Mouse (Mus musculus) hindbrain, embryonic 14.5 days (tissue): ENCODE results near the gene Plcb4. TPM values are rescaled to one million over a fixed set of nuclear protein-coding genes. Genes with fewer than 3 reads are reported as not detected.

Experiments used
- ATAC-seq: fragments of 200-750 bp; cut with Nextera tagmentation; 2 replicates; pipeline ENCODE4 v1.8.0; 2017; ENCODE audit warnings: moderate number of reproducible peaks, mild to moderate bottlenecking, moderate TSS enrichment, moderate library complexity; ENCODE audit not compliant: low FRiP score
- DNase-seq: peaks from one replicate; pipeline ENCODE4 v3.0.0-alpha.2; 2015; ENCODE audit warnings: low spot score
- H3K27ac ChIP-seq: fragments of 300-500 bp; sonication (generic); 2 replicates; pipeline ENCODE4 v1.5.1; 2014; ENCODE audit warnings: mild to moderate bottlenecking, moderate library complexity
- H3K27me3 ChIP-seq: fragments of 300-500 bp; sonication (generic); 2 replicates; pipeline ENCODE4 v1.6.1; 2014; ENCODE audit warnings: mild to moderate bottlenecking, low read length, mixed read lengths; ENCODE audit not compliant: control insufficient read depth, insufficient read depth
- H3K36me3 ChIP-seq: fragments of 300-500 bp; sonication (generic); replicated peaks from 2 replicates; pipeline ENCODE4 v1.6.1; 2014; ENCODE audit not compliant: control insufficient read depth, insufficient read depth
- H3K4me1 ChIP-seq: fragments of 300-500 bp; sonication (generic); replicated peaks from 2 replicates; pipeline ENCODE4 v1.6.1; 2014; ENCODE audit warnings: antibody characterized with exemption, low read length, mixed read lengths; ENCODE audit not compliant: control insufficient read depth, insufficient read depth
- H3K4me2 ChIP-seq: fragments of 300-500 bp; sonication (generic); replicated peaks from 2 replicates; pipeline ENCODE4 v1.6.1; 2014; ENCODE audit warnings: mild to moderate bottlenecking, moderate library complexity
- H3K4me3 ChIP-seq: fragments of 300-500 bp; sonication (generic); replicated peaks from 2 replicates; pipeline ENCODE4 v1.5.1; 2014; ENCODE audit warnings: mild to moderate bottlenecking, low read length
- H3K9ac ChIP-seq: fragments of 300-500 bp; sonication (generic); 2 replicates; pipeline ENCODE4 v1.6.1; 2014
- H3K9me3 ChIP-seq: fragments of 300-500 bp; sonication (generic); 2 replicates; pipeline ENCODE4 v1.6.1; 2016; ENCODE audit warnings: low read length; ENCODE audit not compliant: control insufficient read depth
- WGBS: fragments of 180-500 bp; shearing (Covaris S2); extraction: QIAGEN DNeasy Blood & Tissue Kit; methylation state at CpG from one replicate; pipeline ENCODE4 v1.1.7; 2014; 5-methylcytosine and 5-hydroxymethylcytosine counted together
- polyA plus RNA-seq: library from polyadenylated mRNA; unstranded; fragments of >200 nt; fragmentation: Nextera tagmentation; extraction: Ambion mirVana; gene quantifications from 2 replicates; pipeline ENCODE4 v1.2.1, GENCODE M21; 2014

Plcb4 gene
- polyA plus RNA-seq, 1 experiment from 2014 or later = 46.2 TPM

GRCm38 (mm10) chr2:135757478-135757877 lies 98.7 kb downstream of the Plcb4 start:
- no peaks in the 10 kb centered on the region for H3K27me3 ChIP-seq
- H3K27ac ChIP-seq = no peak overlapping the region
- no peak overlapping the region for H3K4me2 ChIP-seq
- no peaks in the 10 kb centered on the region; the same call in 1 of the 2 replicates for H3K4me1 ChIP-seq
- ATAC-seq (no peak), DNase-seq (no peak)
- H3K36me3 ChIP-seq = no peaks in the 10 kb centered on the region
- H3K9me3 ChIP-seq = no peaks in the 10 kb centered on the region
- H3K4me3 ChIP-seq = no peak overlapping the region
- H3K9ac ChIP-seq = no peak overlapping the region
- WGBS = 96% methylated on average over 3 of the region's 3 CpGs

GRCm38 (mm10) chr2:135759499-135760095 lies 100.8 kb downstream of the Plcb4 start:
- Histone ChIP-seq H3K27me3 (no peaks in the 10 kb centered on the region), H3K4me2 (no peak overlapping the region), H3K4me1 (peaks cover 6% of the 10 kb centered on the region; the same call in 1 of the 2 replicates), H3K9ac (no peak overlapping the region), H3K36me3 (no peaks in the 10 kb centered on the region), H3K27ac (no peak overlapping the region), H3K4me3 (no peak overlapping the region), H3K9me3 (no peaks in the 10 kb centered on the region)
- 83% methylated on average over 6 of the region's 6 CpGs for WGBS
- DNase-seq (no peak), ATAC-seq (no peak)

GRCm38 (mm10) chr2:135761226-135761802 lies 102.5 kb downstream of the Plcb4 start:
- Histone ChIP-seq H3K27me3 (no peaks in the 10 kb centered on the region), H3K4me1 (peaks cover 6% of the 10 kb centered on the region; the same call in 1 of the 2 replicates), H3K4me2 (no peak overlapping the region), H3K27ac (no peak overlapping the region), H3K9ac (no peak overlapping the region), H3K9me3 (no peaks in the 10 kb centered on the region), H3K4me3 (no peak overlapping the region), H3K36me3 (no peaks in the 10 kb centered on the region)
- WGBS = 86% methylated on average over 8 of the region's 8 CpGs
- no peak for ATAC-seq
- no peak for DNase-seq

- Histone ChIP-seq H3K9me3 (no peaks in the 10 kb centered on the region), H3K27me3 (no peaks in the 10 kb centered on the region), H3K9ac (no peak overlapping the region), H3K27ac (no peak overlapping the region), H3K4me1 (peaks cover 16% of the 10 kb centered on the region; the same call in 1 of the 2 replicates), H3K4me3 (no peak overlapping the region), H3K36me3 (no peaks in the 10 kb centered on the region), H3K4me2 (no peak overlapping the region)
- DNase-seq = no peak
- ATAC-seq = peak; percentile 31; the same call in 1 of the 2 replicates
- 48% methylated on average over 8 of the region's 8 CpGs for WGBS
Observed at GRCm38 (mm10) chr2:135764706-135765105, 105.9 kb downstream of the Plcb4 start.

GRCm38 (mm10) chr2:135766471-135767063 lies 107.8 kb downstream of the Plcb4 start:
- Histone ChIP-seq H3K4me1 (peaks cover 16% of the 10 kb centered on the region; the same call in 1 of the 2 replicates), H3K9me3 (no peaks in the 10 kb centered on the region), H3K9ac (no peak overlapping the region), H3K36me3 (no peaks in the 10 kb centered on the region), H3K4me2 (no peak overlapping the region), H3K27me3 (no peaks in the 10 kb centered on the region), H3K4me3 (no peak overlapping the region), H3K27ac (no peak overlapping the region)
- ATAC-seq = peak; percentile 43; the same call in 1 of the 2 replicates
- no peak for DNase-seq
- WGBS = 87% methylated on average over 6 of the region's 6 CpGs

GRCm38 (mm10) chr2:135767535-135767934 lies 108.7 kb downstream of the Plcb4 start:
- Histone ChIP-seq H3K4me3 (no peak overlapping the region), H3K36me3 (no peaks in the 10 kb centered on the region), H3K27ac (no peak overlapping the region), H3K4me2 (no peak overlapping the region), H3K9me3 (no peaks in the 10 kb centered on the region), H3K27me3 (no peaks in the 10 kb centered on the region), H3K9ac (no peak overlapping the region), H3K4me1 (peaks cover 16% of the 10 kb centered on the region; the same call in 1 of the 2 replicates)
- no peak for DNase-seq
- WGBS = 80% methylated on average over 5 of the region's 5 CpGs
- ATAC-seq = no peak

- Histone ChIP-seq H3K9me3 (no peaks in the 10 kb centered on the region), H3K27ac (no peak overlapping the region), H3K9ac (no peak overlapping the region), H3K27me3 (no peaks in the 10 kb centered on the region), H3K4me1 (0 out of 2 replicates have a peak, but pooled peaks cover 10% of the 10 kb centered on the region), H3K4me2 (no peak overlapping the region), H3K36me3 (no peaks in the 10 kb centered on the region), H3K4me3 (no peak overlapping the region)
- ATAC-seq = no peak
- 90% methylated on average over 8 of the region's 8 CpGs for WGBS
- DNase-seq = no peak
Observed at GRCm38 (mm10) chr2:135769701-135770100, 110.9 kb downstream of the Plcb4 start.

GRCm38 (mm10) chr2:135770226-135770625 lies 111.4 kb downstream of the Plcb4 start:
- Histone ChIP-seq H3K27ac (no peak overlapping the region), H3K27me3 (no peaks in the 10 kb centered on the region), H3K9me3 (no peaks in the 10 kb centered on the region), H3K4me3 (no peak overlapping the region), H3K4me2 (no peak overlapping the region), H3K9ac (no peak overlapping the region), H3K4me1 (0 out of 2 replicates have a peak, but pooled peaks cover 10% of the 10 kb centered on the region), H3K36me3 (no peaks in the 10 kb centered on the region)
- DNase-seq (no peak), ATAC-seq (no peak)
- WGBS = 97% methylated on average over 9 of the region's 9 CpGs

- Histone ChIP-seq H3K4me2 (no peak overlapping the region), H3K4me1 (no peaks in the 10 kb centered on the region), H3K27ac (no peak overlapping the region), H3K9ac (no peak overlapping the region), H3K36me3 (no peaks in the 10 kb centered on the region), H3K9me3 (no peaks in the 10 kb centered on the region), H3K4me3 (no peak overlapping the region), H3K27me3 (no peaks in the 10 kb centered on the region)
- DNase-seq (no peak), ATAC-seq (no peak)
- 68% methylated on average over 10 of the region's 10 CpGs for WGBS
Observed at GRCm38 (mm10) chr2:135773194-135773972, 114.6 kb downstream of the Plcb4 start.
